Comparison of ENCODE assay signal across 10 mouse cellular contexts in the genomic region with DNA sequence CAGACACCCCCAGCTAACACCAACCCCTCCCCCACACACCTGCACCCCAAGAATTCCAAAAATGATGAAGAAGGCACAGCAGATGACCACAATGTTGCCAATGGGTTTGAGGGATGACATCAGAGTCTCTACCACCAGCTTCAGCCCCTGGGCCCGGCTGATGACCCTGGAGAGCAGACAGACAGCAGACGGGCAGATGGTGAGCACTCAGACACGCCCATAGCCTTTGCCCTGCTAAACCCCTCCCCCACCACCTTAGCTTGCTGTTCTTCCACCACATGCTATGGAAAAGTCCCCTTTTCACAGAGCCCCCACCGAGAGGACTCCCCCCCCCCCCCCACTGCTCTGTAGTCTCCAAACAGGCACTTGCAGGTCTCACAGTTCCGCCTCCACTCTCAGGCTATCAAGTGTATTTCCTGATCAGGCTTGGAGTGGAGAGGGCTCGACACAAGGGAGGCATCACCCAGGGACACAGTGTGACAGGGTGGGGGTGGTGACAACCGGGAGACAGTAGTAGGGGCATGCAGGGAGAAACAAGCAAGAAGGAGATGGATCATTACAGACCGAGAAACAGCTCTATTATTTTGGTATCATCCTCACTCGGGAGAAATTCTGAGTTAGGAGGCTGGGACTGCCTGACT. TPM values are rescaled to one million over a fixed set of nuclear protein-coding genes. Genes with fewer than 3 reads are reported as not detected.
A peak's percentile ranks its signal among the peaks of the same experiment; 100 is the strongest.
DNase-seq lines count a peak whose midpoint lies in the region; ATAC-seq and TF ChIP-seq lines count a peak whose summit lies in the region.
"Had no signal": no experiment of that assay in that cellular context is flagged by ENCODE, and none has a peak within 500 bp of the region (broad histone marks: within the 10 kb centered on the region; RNA-seq: fewer than 3 reads in every experiment).

No protein-coding gene starts in this region.

- no peak for ATAC-seq in embryonic facial prominence, embryonic 11.5 days (replicated peaks; ENCODE audit: insufficient number of reproducible peaks, low FRiP score, low TSS enrichment, low read depth)
- ATAC-seq in kidney, embryonic 15.5 days (replicated peaks; ENCODE audit: low FRiP score) = peak; percentile 16
- ATAC-seq in neural tube, embryonic 12.5 days (ENCODE audit: low FRiP score, low read depth) = peak; percentile 61; the same call in 1 of the 2 replicates
- ATAC-seq in erythroid progenitor cell, adult 5-6 weeks (replicated peaks; ENCODE audit: low FRiP score, poor library complexity, severe bottlenecking) = no peak

- no peak for TF ChIP-seq CTCF in kidney, adult 2 months (conservative IDR thresholded peaks at IDR 0.05; ENCODE audit: insufficient read depth, insufficient read length, low read depth, low read length)

- DNase-seq in kidney, adult 11 months = peak; percentile 27
- DNase-seq in kidney, adult 2 months = no peak
- peak; percentile 51 for DNase-seq in embryonic facial prominence, embryonic 11.5 days (ENCODE audit: low spot score)
- DNase-seq in spleen, adult 12 weeks (ENCODE audit: low spot score) = no peak
- no peak for DNase-seq in adrenal gland, adult (ENCODE audit: inconsistent age in 2 of 2, low spot score in 1 of 2)
- DNase-seq: liver, embryonic 13.5 days; thymus, postnatal 36 days had no signal

- H3K9ac ChIP-seq in embryonic facial prominence, embryonic 11.5 days (replicated peaks; ENCODE audit: low read length) = no peak overlapping the region
- no peak overlapping the region for H3K9ac ChIP-seq in kidney, embryonic 15.5 days
- H3K9ac ChIP-seq in neural tube, embryonic 12.5 days = no peak overlapping the region
- H3K9ac ChIP-seq: liver, embryonic 13.5 days had no signal

- H3K27ac ChIP-seq in kidney, adult 2 months (ENCODE audit: insufficient read depth, low read depth, low read length) = no peak overlapping the region
- H3K27ac ChIP-seq in embryonic facial prominence, embryonic 11.5 days (replicated peaks; ENCODE audit: low read depth, low read length) = peak overlapping the region; percentile 72
- peak overlapping the region; percentile 89 for H3K27ac ChIP-seq in kidney, embryonic 15.5 days
- H3K27ac ChIP-seq in neural tube, embryonic 12.5 days = peak overlapping the region; percentile 43; the same call in 1 of the 2 replicates
- H3K27ac ChIP-seq: liver, embryonic 13.5 days had no signal

- no peaks in the 10 kb centered on the region for H3K9me3 ChIP-seq in embryonic facial prominence, embryonic 11.5 days (replicated peaks; ENCODE audit: control insufficient read depth, low read length)
- no peaks in the 10 kb centered on the region for H3K9me3 ChIP-seq in kidney, embryonic 15.5 days (replicated peaks)
- H3K9me3 ChIP-seq in neural tube, embryonic 12.5 days = no peaks in the 10 kb centered on the region
- H3K9me3 ChIP-seq: liver, embryonic 13.5 days had no signal

- no peak overlapping the region for H3K4me2 ChIP-seq in embryonic facial prominence, embryonic 11.5 days (ENCODE audit: low read depth, low read length)
- peak overlapping the region; percentile 24; the same call in 1 of the 2 replicates for H3K4me2 ChIP-seq in kidney, embryonic 15.5 days
- H3K4me2 ChIP-seq in neural tube, embryonic 12.5 days (replicated peaks) = peak overlapping the region; percentile 27; the same call in 1 of the 2 replicates
- H3K4me2 ChIP-seq: liver, embryonic 13.5 days had no signal

- WGBS in kidney, adult 2 months = 49% methylated on average over 9 of the region's 9 CpGs
- 24% methylated on average over 9 of the region's 9 CpGs for WGBS in embryonic facial prominence, embryonic 11.5 days
- 28% methylated on average over 9 of the region's 9 CpGs for WGBS in kidney, embryonic 15.5 days
- WGBS in neural tube, embryonic 12.5 days = 22% methylated on average over 9 of the region's 9 CpGs

- no peaks in the 10 kb centered on the region for H3K36me3 ChIP-seq in kidney, adult 2 months (ENCODE audit: control insufficient read depth, insufficient read depth, low read length)
- peaks cover 12% of the 10 kb centered on the region for H3K36me3 ChIP-seq in embryonic facial prominence, embryonic 11.5 days (replicated peaks; ENCODE audit: control insufficient read depth, insufficient read depth, low read depth, low read length)
- peaks cover 22% of the 10 kb centered on the region for H3K36me3 ChIP-seq in kidney, embryonic 15.5 days
- 0 out of 2 replicates have a peak, but pooled peaks cover 6% of the 10 kb centered on the region for H3K36me3 ChIP-seq in neural tube, embryonic 12.5 days
- H3K36me3 ChIP-seq: liver, embryonic 13.5 days had no signal

- no peak overlapping the region for H3K4me3 ChIP-seq in kidney, adult 2 months (ENCODE audit: insufficient read depth, low read depth, low read length)
- no peak overlapping the region for H3K4me3 ChIP-seq in embryonic facial prominence, embryonic 11.5 days (ENCODE audit: low read depth, low read length)
- H3K4me3 ChIP-seq in kidney, embryonic 15.5 days (replicated peaks) = no peak overlapping the region
- H3K4me3 ChIP-seq in neural tube, embryonic 12.5 days = no peak overlapping the region
- H3K4me3 ChIP-seq: liver, embryonic 13.5 days had no signal

- no peak for TF ChIP-seq POLR2A in kidney, adult 2 months (IDR thresholded peaks at IDR 0.05; ENCODE audit: low read depth, low read length)

- H3K4me1 ChIP-seq in kidney, adult 2 months (ENCODE audit: control insufficient read depth, insufficient read depth, low read length) = peaks cover 12% of the 10 kb centered on the region
- no peaks in the 10 kb centered on the region; the same call in 1 of the 2 replicates for H3K4me1 ChIP-seq in embryonic facial prominence, embryonic 11.5 days (ENCODE audit: control insufficient read depth, insufficient read depth, low read length)
- H3K4me1 ChIP-seq in kidney, embryonic 15.5 days = peaks cover 52% of the 10 kb centered on the region
- peaks cover 46% of the 10 kb centered on the region for H3K4me1 ChIP-seq in neural tube, embryonic 12.5 days

- no peaks in the 10 kb centered on the region for H3K27me3 ChIP-seq in kidney, adult 2 months (replicated peaks; ENCODE audit: control insufficient read depth, insufficient read depth, low read length)
- no peaks in the 10 kb centered on the region for H3K27me3 ChIP-seq in embryonic facial prominence, embryonic 11.5 days (ENCODE audit: control insufficient read depth, insufficient read depth, low read length)
- peaks cover 16% of the 10 kb centered on the region for H3K27me3 ChIP-seq in kidney, embryonic 15.5 days
- H3K27me3 ChIP-seq in neural tube, embryonic 12.5 days (replicated peaks) = peaks cover 13% of the 10 kb centered on the region

RNA-seq across cellular contexts. Expression of gene Abcc3, which starts 36.3 kb away (rescaled TPM):
- polyA plus RNA-seq in kidney, adult 2 months (2012; rRNA removed) = 43.8 and 51.7 TPM in 2 replicates
- polyA plus RNA-seq in embryonic facial prominence, embryonic 11.5 days (2014; fragmentation: Nextera tagmentation; extraction: Ambion mirVana) = 0.60 and 0.63 TPM in 2 replicates
- polyA plus RNA-seq in kidney, embryonic 15.5 days (2015; fragmentation: Nextera tagmentation; extraction: Ambion mirVana) = 3.4 and 6.0 TPM in 2 replicates
- polyA plus RNA-seq in neural tube, embryonic 12.5 days (2016; fragmentation: Nextera tagmentation; extraction: Ambion mirVana) = 0.52 and 1.0 TPM in 2 replicates
- 2.9 and 6.7 TPM in 2 replicates for total RNA-seq in erythroid progenitor cell, adult 5-6 weeks (2015; ENCODE audit: low replicate concordance)
- total RNA-seq in erythroid progenitor cell, adult 5-6 weeks (2017; ENCODE audit: low replicate concordance) = 4.5 TPM in 1 of 2 replicates, not detected in the other

RNA-seq across cellular contexts. Expression of gene Cacna1g, which starts 44.9 kb away (rescaled TPM):
- polyA plus RNA-seq in kidney, adult 2 months (2012; rRNA removed) = 7.6 and 10.2 TPM in 2 replicates
- polyA plus RNA-seq in embryonic facial prominence, embryonic 11.5 days (2014; fragmentation: Nextera tagmentation; extraction: Ambion mirVana) = 10.9 and 14.1 TPM in 2 replicates
- 8.5 and 9.9 TPM in 2 replicates for polyA plus RNA-seq in kidney, embryonic 15.5 days (2015; fragmentation: Nextera tagmentation; extraction: Ambion mirVana)
- polyA plus RNA-seq in neural tube, embryonic 12.5 days (2016; fragmentation: Nextera tagmentation; extraction: Ambion mirVana) = 10.3 and 12.0 TPM in 2 replicates
- 208 and 236 TPM in 2 replicates for total RNA-seq in erythroid progenitor cell, adult 5-6 weeks (2015; ENCODE audit: low replicate concordance)
- total RNA-seq in erythroid progenitor cell, adult 5-6 weeks (2017; ENCODE audit: low replicate concordance) = 142 TPM in 2 replicates

RNA-seq across cellular contexts. Expression of gene Spata20, which starts 56.8 kb away (rescaled TPM):
- polyA plus RNA-seq in kidney, adult 2 months (2012; rRNA removed) = 1.1 TPM in 2 replicates
- polyA plus RNA-seq in embryonic facial prominence, embryonic 11.5 days (2014; fragmentation: Nextera tagmentation; extraction: Ambion mirVana) = 0.08 and 0.27 TPM in 2 replicates
- polyA plus RNA-seq in kidney, embryonic 15.5 days (2015; fragmentation: Nextera tagmentation; extraction: Ambion mirVana) = 0.05 and 0.19 TPM in 2 replicates
- 0.19 TPM in 1 of 2 replicates, not detected in the other for polyA plus RNA-seq in neural tube, embryonic 12.5 days (2016; fragmentation: Nextera tagmentation; extraction: Ambion mirVana)
- total RNA-seq in erythroid progenitor cell, adult 5-6 weeks (2015; ENCODE audit: low replicate concordance) = not detected in 2 replicates
- not detected in 2 replicates for total RNA-seq in erythroid progenitor cell, adult 5-6 weeks (2017; ENCODE audit: low replicate concordance)
- polyA plus RNA-seq: liver, embryonic 13.5 days had no signal

Comparison
In these comparisons a context has a peak if more than half of its experiments do, and no peak if none do; other contexts are left out.
1. DNase-seq: peak in kidney, adult 11 months (single experiment) and embryonic facial prominence, embryonic 11.5 days (single experiment); none in kidney, adult 2 months (single experiment), spleen, adult 12 weeks (single experiment) and adrenal gland, adult (0 of 2).
2. ATAC-seq: peak in kidney, embryonic 15.5 days (single experiment) and neural tube, embryonic 12.5 days (single experiment); none in embryonic facial prominence, embryonic 11.5 days (single experiment) and erythroid progenitor cell, adult 5-6 weeks (single experiment).